Mouse (Mus musculus) embryonic fibroblast, embryonic 13.5 days (primary cell): ENCODE measurements at regions not wholly inside any gene's neighbourhood (a gene's known extent, or its start where the extent isn't known, plus 50 kb on each side); places are given as distances from the start of the nearest gene placed in this dataset.

ENCODE experiments used
- CTCF ChIP-seq: IDR thresholded peaks from 2 replicates; pipeline ENCODE4 v1.5.1; 2011; ENCODE audit warnings: mild to moderate bottlenecking, control low read depth, low read length, moderate library complexity, borderline replicate concordance; ENCODE audit not compliant: insufficient read depth
- POLR2A ChIP-seq: IDR thresholded peaks from 2 replicates; pipeline ENCODE4 v1.6.1; 2011; ENCODE audit warnings: low read depth, mild to moderate bottlenecking, control low read depth, low read length, moderate library complexity

- TF ChIP-seq CTCF (no peak), POLR2A (no peak)
Measured at GRCm38 (mm10) chr6:127326333-127326729, 120.3 kb upstream of the Parp11 start.
